7 mouse cellular contexts compared by ENCODE assay signal in the genomic region with DNA sequence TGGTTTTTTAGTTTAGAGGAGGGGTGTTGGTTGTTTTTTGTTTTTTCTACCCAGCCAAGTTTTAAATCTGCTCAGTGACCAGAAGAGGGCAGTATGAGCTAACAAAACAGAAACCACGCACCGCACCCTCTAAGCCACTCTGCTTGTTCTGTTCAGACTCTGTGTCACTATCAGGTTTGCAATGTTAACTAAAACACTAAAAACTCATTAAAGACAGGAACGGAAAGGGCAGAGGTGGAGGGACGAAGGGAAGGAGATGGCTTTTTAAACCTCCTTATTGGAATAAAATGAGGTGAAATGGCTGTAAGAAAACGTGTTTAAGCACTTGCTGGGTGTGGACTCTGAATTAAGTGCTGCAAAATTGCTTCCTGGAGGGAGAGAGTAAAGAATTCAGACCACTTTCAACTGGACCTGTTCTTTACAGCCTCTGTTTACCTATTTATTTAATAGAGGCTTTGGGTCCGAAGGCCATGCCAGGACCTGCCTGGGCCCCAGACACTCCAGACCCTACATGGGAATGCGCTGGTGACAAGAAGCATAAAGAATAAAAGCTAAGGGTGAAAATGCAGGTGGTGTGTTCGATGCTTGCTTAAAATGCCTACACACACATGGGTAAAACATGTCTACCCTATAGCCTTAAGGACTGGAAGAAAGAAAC.
DNase-seq lines count a peak whose midpoint lies in the region; ATAC-seq and TF ChIP-seq lines count a peak whose summit lies in the region.

No protein-coding gene starts in this region.

- no peaks in the 10 kb centered on the region for H3K27me3 ChIP-seq in E14TG2a.4 (ENCODE audit: insufficient read depth, low read length)
- H3K27me3 ChIP-seq in heart, postnatal 0 days (ENCODE audit: control insufficient read depth, insufficient read depth, low read length): no peaks in the 10 kb centered on the region
- H3K27me3 ChIP-seq in lung, embryonic 16.5 days (ENCODE audit: control insufficient read depth, insufficient read depth, low read depth, low read length): no peaks in the 10 kb centered on the region

- peak; percentile 80 for ATAC-seq in activated CD4-positive, CD25-positive, alpha-beta regulatory T cell, adult 4 months
- no peak for ATAC-seq in heart, postnatal 0 days (ENCODE audit: insufficient read depth, low read depth)
- 0 out of 2 replicates have a peak, but pooled peaks have one; percentile 45 for ATAC-seq in lung, embryonic 16.5 days (ENCODE audit: low read depth)

- H3K9me3 ChIP-seq in E14TG2a.4 (ENCODE audit: low read length): no peaks in the 10 kb centered on the region
- no peaks in the 10 kb centered on the region for H3K9me3 ChIP-seq in heart, postnatal 0 days (replicated peaks; ENCODE audit: control insufficient read depth, low read length)
- no peaks in the 10 kb centered on the region for H3K9me3 ChIP-seq in lung, embryonic 16.5 days (ENCODE audit: control insufficient read depth, low read length)

- TF ChIP-seq POLR2A in cortical plate, adult 2 months (IDR thresholded peaks at IDR 0.05; ENCODE audit: extremely low read depth, insufficient read depth, low read length): no peak

- TF ChIP-seq EP300 in heart, postnatal 0 days (IDR thresholded peaks at IDR 0.05; ENCODE audit: low read depth): no peak

- H3K36me3 ChIP-seq in E14TG2a.4 (ENCODE audit: insufficient read depth, low read length): no peaks in the 10 kb centered on the region
- no peaks in the 10 kb centered on the region for H3K36me3 ChIP-seq in heart, postnatal 0 days (replicated peaks; ENCODE audit: control insufficient read depth, insufficient read depth, low read length)
- H3K36me3 ChIP-seq in lung, embryonic 16.5 days (ENCODE audit: control insufficient read depth, insufficient read depth, low read length): no peaks in the 10 kb centered on the region

- no peak overlapping the region for H3K4me3 ChIP-seq in E14TG2a.4 (replicated peaks; ENCODE audit: low read length)
- no peak overlapping the region for H3K4me3 ChIP-seq in cortical plate, adult 2 months (ENCODE audit: insufficient read depth, low read length)
- no peak overlapping the region for H3K4me3 ChIP-seq in heart, postnatal 0 days (ENCODE audit: low read depth, low read length)
- no peak overlapping the region for H3K4me3 ChIP-seq in lung, embryonic 16.5 days (ENCODE audit: low read length)

- no peak overlapping the region for H3K9ac ChIP-seq in heart, postnatal 0 days (replicated peaks; ENCODE audit: low read depth, low read length)
- H3K9ac ChIP-seq in lung, embryonic 16.5 days (ENCODE audit: low read length): no peak overlapping the region

- 33% methylated on average over 8 of the region's 8 CpGs for WGBS in heart, postnatal 0 days
- 27% methylated on average over 8 of the region's 8 CpGs for WGBS in lung, embryonic 16.5 days

- H3K27ac ChIP-seq in cortical plate, adult 2 months (ENCODE audit: insufficient read depth, low read length): no peak overlapping the region
- no peak overlapping the region for H3K27ac ChIP-seq in heart, postnatal 0 days (ENCODE audit: low read depth)
- no peak overlapping the region for H3K27ac ChIP-seq in lung, embryonic 16.5 days (ENCODE audit: low read length)

- H3K4me1 ChIP-seq in E14TG2a.4 (replicated peaks; ENCODE audit: low read depth, low read length): peaks cover 8% of the 10 kb centered on the region
- no peaks in the 10 kb centered on the region for H3K4me1 ChIP-seq in cortical plate, adult 2 months (ENCODE audit: control insufficient read depth, insufficient read depth, low read length)
- no peaks in the 10 kb centered on the region for H3K4me1 ChIP-seq in heart, postnatal 0 days (ENCODE audit: control insufficient read depth, insufficient read depth)
- H3K4me1 ChIP-seq in lung, embryonic 16.5 days (replicated peaks; ENCODE audit: control insufficient read depth, insufficient read depth, low read length): no peaks in the 10 kb centered on the region

- TF ChIP-seq CTCF in E14TG2a.4 (conservative IDR thresholded peaks at IDR 0.05; ENCODE audit: low read length): peak; percentile 34
- TF ChIP-seq CTCF in cortical plate, adult 2 months (IDR thresholded peaks at IDR 0.05; ENCODE audit: extremely low read depth, insufficient read depth, low read length): peak; percentile 73
- TF ChIP-seq CTCF in heart, postnatal 0 days (IDR thresholded peaks at IDR 0.05; ENCODE audit: low read depth): peak; percentile 63

- DNase-seq in heart, postnatal 0 days (ENCODE audit: low spot score): peak; percentile 76
- DNase-seq in kidney, postnatal 25 days: peak; percentile 33 to 39
- peak; percentile 8 for DNase-seq in ovary, postnatal 36 days (ENCODE audit: low spot score)

- no peak overlapping the region for H3K4me2 ChIP-seq in heart, postnatal 0 days (ENCODE audit: low read depth, low read length)
- no peak overlapping the region for H3K4me2 ChIP-seq in lung, embryonic 16.5 days (ENCODE audit: low read depth, low read length)

Comparison
In these comparisons a context has a peak if more than half of its experiments do, and no peak if none do; other contexts are left out.
1. DNase-seq: peak in every context shown above with its lines; median percentile 76 in heart, postnatal 0 days; 36 in kidney, postnatal 25 days; 8 in ovary, postnatal 36 days.